Mouse (Mus musculus): ENCODE results near the gene Btg3. TPM values are rescaled to one million over a fixed set of nuclear protein-coding genes. Genes with fewer than 3 reads are reported as not detected.

The Btg3 gene
- total and polyA plus RNA-seq, 3 experiments: 21.6 to 72.2 (median 43.9) TPM

GRCm38 (mm10) chr16:78302678-78303050 lies 74.3 kb downstream of the Btg3 start:
- Histone ChIP-seq H3K27me3 (replicated peaks) (no peaks in the 10 kb centered on the region), H3K79me2 (replicated peaks; ENCODE audit: control insufficient read depth, extremely low read depth, insufficient read depth, poor library complexity, severe bottlenecking) (no peaks in the 10 kb centered on the region), H3K9ac (ENCODE audit: insufficient read depth, low read depth) (no peak overlapping the region), H3K9me3 (replicated peaks; ENCODE audit: low read length) (peaks cover 9% of the 10 kb centered on the region), H3K4me1 (ENCODE audit: control insufficient read depth in 1 of 2, insufficient read depth in 2 of 2) (no peaks in the 10 kb centered on the region), H3K4me3 (replicated peaks in 1 of 3; ENCODE audit: low read depth in 2 of 3, low read length in 2 of 3, poor library complexity in 1 of 3) (no peak overlapping the region), H3K36me3 (replicated peaks in 1 of 2; ENCODE audit: control insufficient read depth in 1 of 2, insufficient read depth in 1 of 2, low read length in 1 of 2) (no peaks in the 10 kb centered on the region), H3K4me2 (ENCODE audit: insufficient read depth, low read depth, poor library complexity, severe bottlenecking) (no peak overlapping the region), H3K27ac (ENCODE audit: insufficient read depth, low read depth) (no peak overlapping the region)
- TF ChIP-seq SMC3 (IDR thresholded peaks at IDR 0.05; ENCODE audit: low read depth, low read length) (no peak), MXI1 (IDR thresholded peaks at IDR 0.05; ENCODE audit: low read depth, low read length) (no peak), JUND (conservative IDR thresholded peaks at IDR 0.05; ENCODE audit: low read depth, low read length) (no peak), GABPA (IDR thresholded peaks at IDR 0.05; ENCODE audit: insufficient replicate concordance, low read depth, low read length) (no peak), PAX5 (IDR thresholded peaks at IDR 0.05; ENCODE audit: low read length) (no peak), NRF1 (IDR thresholded peaks at IDR 0.05; ENCODE audit: low read depth, low read length) (no peak), ZMIZ1 (IDR thresholded peaks at IDR 0.05; ENCODE audit: low read depth, low read length) (no peak), CHD1 (IDR thresholded peaks at IDR 0.05; ENCODE audit: low read depth, low read length) (no peak), USF2 (conservative IDR thresholded peaks at IDR 0.05; ENCODE audit: low read depth, low read length) (no peak), RCOR1 (conservative IDR thresholded peaks at IDR 0.05; ENCODE audit: low read depth, low read length) (no peak), IRF4 (IDR thresholded peaks at IDR 0.05; ENCODE audit: low read depth, low read length) (no peak), POLR2A (IDR thresholded peaks at IDR 0.05; ENCODE audit: low read depth, low read length) (no peak), ZKSCAN1 (IDR thresholded peaks at IDR 0.05; ENCODE audit: borderline replicate concordance, low read depth, low read length) (no peak), BHLHE40 (IDR thresholded peaks at IDR 0.05; ENCODE audit: low read depth, low read length) (no peak), USF1 (IDR thresholded peaks at IDR 0.05; ENCODE audit: low read depth, low read length) (no peak), ZNF384 (IDR thresholded peaks at IDR 0.05; ENCODE audit: low read depth, low read length) (no peak), ZC3H11A (IDR thresholded peaks at IDR 0.05; ENCODE audit: low read depth, low read length) (no peak), MAZ (IDR thresholded peaks at IDR 0.05; ENCODE audit: low read depth, low read length) (no peak), ELF1 (IDR thresholded peaks at IDR 0.05; ENCODE audit: low read depth, low read length) (no peak), MYC (IDR thresholded peaks at IDR 0.05; ENCODE audit: low read depth, low read length) (no peak)
- in situ Hi-C loops (cut with MboI; ENCODE audit: low pct_ligation_motif_present, low pct_unique_long_range_greater_than_20kb, low sequenced_read_pairs) (no loop called here), dilution Hi-C loops (cut with MboI; ENCODE audit: extremely low pct_ligation_motif_present, extremely low pct_unique_long_range_greater_than_20kb, low sequenced_read_pairs) (no loop called here)
- no peak for DNase-seq (ENCODE audit: extremely low read depth)

- peaks cover 9% of the 10 kb centered on the region for H3K9me3 ChIP-seq (replicated peaks; ENCODE audit: low read length)
- no peak overlapping the region for H3K4me2 ChIP-seq (ENCODE audit: insufficient read depth, low read depth, poor library complexity, severe bottlenecking)
- no peak overlapping the region for H3K27ac ChIP-seq (ENCODE audit: insufficient read depth, low read depth)
- H3K4me3 ChIP-seq (replicated peaks in 1 of 3; ENCODE audit: low read depth in 2 of 3, low read length in 2 of 3, poor library complexity in 1 of 3): no peak overlapping the region
- TF ChIP-seq MAX (IDR thresholded peaks at IDR 0.05; ENCODE audit: low read length): no peak
- no peak for TF ChIP-seq SMC3 (IDR thresholded peaks at IDR 0.05; ENCODE audit: low read depth, low read length)
- no peak for TF ChIP-seq ZMIZ1 (IDR thresholded peaks at IDR 0.05; ENCODE audit: low read depth, low read length)
- TF ChIP-seq NELFE (IDR thresholded peaks at IDR 0.05; ENCODE audit: low read depth, low read length): no peak
- no peak for TF ChIP-seq CTCF (conservative IDR thresholded peaks at IDR 0.05 in 1 of 2, IDR thresholded peaks at IDR 0.05 in 1 of 2; ENCODE audit: low read depth in 2 of 2, low read length in 2 of 2)
- no peak for TF ChIP-seq USF2 (conservative IDR thresholded peaks at IDR 0.05; ENCODE audit: low read depth, low read length)
- TF ChIP-seq MXI1 (IDR thresholded peaks at IDR 0.05; ENCODE audit: low read depth, low read length): no peak
- TF ChIP-seq CHD2 (IDR thresholded peaks at IDR 0.05; ENCODE audit: low read length): no peak
- TF ChIP-seq MEF2A (IDR thresholded peaks at IDR 0.05; ENCODE audit: borderline replicate concordance, low read depth, low read length): no peak
- no peak for TF ChIP-seq POLR2A (IDR thresholded peaks at IDR 0.05; ENCODE audit: low read depth, low read length)
- TF ChIP-seq ETS1 (conservative IDR thresholded peaks at IDR 0.05; ENCODE audit: low read depth, low read length): no peak
- TF ChIP-seq PAX5 (IDR thresholded peaks at IDR 0.05; ENCODE audit: low read length): no peak
- TF ChIP-seq BHLHE40 (IDR thresholded peaks at IDR 0.05; ENCODE audit: low read depth, low read length): no peak
- no peak for TF ChIP-seq IRF4 (IDR thresholded peaks at IDR 0.05; ENCODE audit: low read depth, low read length)
- TF ChIP-seq MAFK (IDR thresholded peaks at IDR 0.05; ENCODE audit: insufficient replicate concordance, low read length): no peak
- TF ChIP-seq EP300 (IDR thresholded peaks at IDR 0.05; ENCODE audit: low read length): no peak
- no peak for TF ChIP-seq NRF1 (IDR thresholded peaks at IDR 0.05; ENCODE audit: low read depth, low read length)
- TF ChIP-seq MYC (IDR thresholded peaks at IDR 0.05; ENCODE audit: low read depth, low read length): no peak
- no peak for TF ChIP-seq ELF1 (IDR thresholded peaks at IDR 0.05; ENCODE audit: low read depth, low read length)
- TF ChIP-seq GABPA (IDR thresholded peaks at IDR 0.05; ENCODE audit: insufficient replicate concordance, low read depth, low read length): no peak
- DNase-seq (ENCODE audit: extremely low read depth): no peak
- no peaks in the 10 kb centered on the region for H3K4me1 ChIP-seq (ENCODE audit: control insufficient read depth in 1 of 2, insufficient read depth in 2 of 2)
- H3K27me3 ChIP-seq (replicated peaks): no peaks in the 10 kb centered on the region
- in situ Hi-C loops (cut with MboI; ENCODE audit: low pct_ligation_motif_present, low pct_unique_long_range_greater_than_20kb, low sequenced_read_pairs) (no loop called here), dilution Hi-C loops (cut with MboI; ENCODE audit: extremely low pct_ligation_motif_present, extremely low pct_unique_long_range_greater_than_20kb, low sequenced_read_pairs) (no loop called here)
- H3K36me3 ChIP-seq (replicated peaks in 1 of 2; ENCODE audit: control insufficient read depth in 1 of 2, insufficient read depth in 1 of 2, low read length in 1 of 2): no peaks in the 10 kb centered on the region
- no peaks in the 10 kb centered on the region for H3K79me2 ChIP-seq (replicated peaks; ENCODE audit: control insufficient read depth, extremely low read depth, insufficient read depth, poor library complexity, severe bottlenecking)
- no peak overlapping the region for H3K9ac ChIP-seq (ENCODE audit: insufficient read depth, low read depth)
These were observed 74.9 kb downstream of the Btg3 start for GRCm38 (mm10) chr16:78301831-78302677.
